In genomic region chr11:24087069-24087468, GRCm38 (mm10) we compare ENCODE assay signal across 1 mouse cellular context.
TF ChIP-seq lines count a peak whose summit lies in the region.

No protein-coding gene starts in this region.

TF ChIP-seq in CH12.LX, 34 proteins besides CTCF, POLR2A, EP300 and RAD21 (continued from another document):
- TF ChIP-seq TBP (conservative IDR thresholded peaks at IDR 0.05; ENCODE audit: low read depth, low read length) (no peak), HCFC1 (IDR thresholded peaks at IDR 0.05; ENCODE audit: low read depth, low read length) (no peak), E2F4 (IDR thresholded peaks at IDR 0.05; ENCODE audit: insufficient replicate concordance, low read depth, low read length) (no peak)
